Mouse (Mus musculus): Measurements from ENCODE around the gene Rasgef1c. TPM values are rescaled to one million over a fixed set of nuclear protein-coding genes. Genes with fewer than 3 reads are reported as not detected.

Gene Rasgef1c
- 0.49 TPM in 1 of 2 replicates, not detected in the other for total RNA-seq (2021)
- long read RNA-seq: 0 reads

GRCm38 (mm10) chr11:49901659-49902458 lies at the start of gene Rasgef1c:
Rasgef1c (plus strand) TSS chr11:49901835.
- DNase-seq: peak; percentile 81

- no peak for DNase-seq
Observed at GRCm38 (mm10) chr11:49855144-49855543, 46.5 kb upstream of the Rasgef1c start.

GRCm38 (mm10) chr11:49861139-49861538 lies 40.5 kb upstream of the Rasgef1c start:
- no peak for DNase-seq

GRCm38 (mm10) chr11:49863926-49864325 lies 37.7 kb upstream of the Rasgef1c start:
- no peak for DNase-seq

GRCm38 (mm10) chr11:49867320-49867719 lies 34.3 kb upstream of the Rasgef1c start:
- no peak for DNase-seq

GRCm38 (mm10) chr11:49869762-49870161 lies 31.9 kb upstream of the Rasgef1c start:
- DNase-seq: peak; percentile 33

GRCm38 (mm10) chr11:49871914-49872313 lies 29.7 kb upstream of the Rasgef1c start:
- no peak for DNase-seq

- DNase-seq: no peak
Observed at GRCm38 (mm10) chr11:49872779-49873178, 28.9 kb upstream of the Rasgef1c start.

- DNase-seq: no peak
Observed at GRCm38 (mm10) chr11:49876948-49877817, 24.5 kb upstream of the Rasgef1c start.

GRCm38 (mm10) chr11:49879950-49880642 lies 21.5 kb upstream of the Rasgef1c start:
- DNase-seq: peak; percentile 21

- DNase-seq: no peak
Observed at GRCm38 (mm10) chr11:49883394-49883793, 18.2 kb upstream of the Rasgef1c start.

GRCm38 (mm10) chr11:49888469-49888868 lies 13.2 kb upstream of the Rasgef1c start:
- DNase-seq: no peak

- DNase-seq: no peak
Observed at GRCm38 (mm10) chr11:49891993-49892392, 9.6 kb upstream of the Rasgef1c start.

- DNase-seq: no peak
Observed at GRCm38 (mm10) chr11:49893806-49894205, 7.8 kb upstream of the Rasgef1c start.

- DNase-seq: no peak
Observed at GRCm38 (mm10) chr11:49895966-49896590, 5.6 kb upstream of the Rasgef1c start.

- peak; percentile 21 for DNase-seq
Observed at GRCm38 (mm10) chr11:49900043-49900442, 1.6 kb upstream of the Rasgef1c start.

GRCm38 (mm10) chr11:49900962-49901658 lies 525 bp upstream of the Rasgef1c start:
- no peak for DNase-seq

- peak; percentile 77 for DNase-seq
Observed at GRCm38 (mm10) chr11:49903333-49903732, 1.7 kb downstream of the Rasgef1c start.

- no peak for DNase-seq
Observed at GRCm38 (mm10) chr11:49918521-49919180, 17.0 kb downstream of the Rasgef1c start.

GRCm38 (mm10) chr11:49919304-49919703 lies 17.7 kb downstream of the Rasgef1c start:
- DNase-seq: no peak

GRCm38 (mm10) chr11:49923539-49923938 lies 21.9 kb downstream of the Rasgef1c start:
- no peak for DNase-seq
